Mouse (Mus musculus) lung, adult 2 months (tissue): ENCODE results near the gene Ccdc116. TPM values are rescaled to one million over a fixed set of nuclear protein-coding genes. Genes with fewer than 3 reads are reported as not detected.

Experiments
- DNase-seq: peaks from one replicate; pipeline ENCODE4 v3.0.0; 2022
- H3K4me1 ChIP-seq: fragments of 200-500 bp; 2 replicates; pipeline ENCODE4 v1.6.1; 2011; ENCODE audit warnings: low read length; ENCODE audit not compliant: control insufficient read depth, insufficient read depth
- H3K4me3 ChIP-seq: fragments of 200-500 bp; replicated peaks from 2 replicates; pipeline ENCODE3; 2011; ENCODE audit warnings: low read depth, mild to moderate bottlenecking, control low read depth, low read length; ENCODE audit errors: extremely low read depth
- CTCF ChIP-seq: fragments of 200-500 bp; IDR thresholded peaks from 2 replicates; pipeline ENCODE4 v1.5.1; 2011; ENCODE audit warnings: mild to moderate bottlenecking, low read length, control low read depth; ENCODE audit not compliant: insufficient read depth
- POLR2A ChIP-seq: fragments of 200-500 bp; IDR thresholded peaks from 2 replicates; pipeline ENCODE4 v1.6.1; 2011; ENCODE audit warnings: low read depth, mild to moderate bottlenecking, control low read depth, low read length, borderline replicate concordance; ENCODE audit errors: extremely low read depth
- WGBS: fragments of 180-500 bp; shearing (Covaris S2); methylation state at CpG from one replicate; pipeline ENCODE4 v1.1.7; 2018; 5-methylcytosine and 5-hydroxymethylcytosine counted together
- polyA plus RNA-seq: library from polyadenylated mRNA; depleted of rRNA; stranded (reverse); fragments of >200 nt; gene quantifications from 2 replicates; pipeline ENCODE4 v1.2.3, GENCODE M21; 2012; rRNA removed

Ccdc116 gene
- polyA plus RNA-seq, 1 experiment, result 0.91 TPM

DNA sequence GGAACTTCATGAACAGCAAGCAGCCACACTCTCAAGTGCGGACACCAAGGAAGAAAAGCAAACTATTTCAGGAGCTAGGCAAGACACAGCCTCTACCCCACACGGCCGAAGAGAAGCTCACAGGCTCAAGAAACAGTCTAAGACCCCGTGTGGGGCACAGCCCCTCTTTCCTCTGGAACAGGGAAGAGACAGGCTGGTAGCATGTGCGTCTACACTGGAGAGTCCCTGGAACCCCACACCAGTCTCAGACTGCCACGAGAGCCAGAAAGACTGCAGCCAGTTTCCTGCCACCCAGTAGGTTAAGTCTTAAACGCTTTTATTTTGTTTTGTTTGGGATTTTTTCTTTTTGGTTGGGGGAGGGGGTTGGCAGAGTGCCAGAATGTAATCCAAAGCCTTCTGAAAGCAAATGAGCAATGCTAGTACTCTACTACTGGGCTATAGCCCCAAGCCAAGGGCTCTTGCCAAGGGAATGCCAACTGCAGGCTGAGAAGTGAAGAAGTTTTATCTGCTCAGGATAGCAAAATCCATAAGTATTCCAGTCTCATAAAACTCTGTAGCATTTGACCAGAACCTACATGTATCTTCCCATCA lies 44.3 kb downstream of the Ccdc116 start:
- DNase-seq, result no peak
- TF ChIP-seq POLR2A (no peak), CTCF (no peak)
- H3K4me1 ChIP-seq, result peaks cover 2% of the 10 kb centered on the region; the same call in 1 of the 2 replicates
- H3K4me3 ChIP-seq, result no peak overlapping the region
- 56% methylated on average over 7 of the region's 7 CpGs for WGBS

DNA sequence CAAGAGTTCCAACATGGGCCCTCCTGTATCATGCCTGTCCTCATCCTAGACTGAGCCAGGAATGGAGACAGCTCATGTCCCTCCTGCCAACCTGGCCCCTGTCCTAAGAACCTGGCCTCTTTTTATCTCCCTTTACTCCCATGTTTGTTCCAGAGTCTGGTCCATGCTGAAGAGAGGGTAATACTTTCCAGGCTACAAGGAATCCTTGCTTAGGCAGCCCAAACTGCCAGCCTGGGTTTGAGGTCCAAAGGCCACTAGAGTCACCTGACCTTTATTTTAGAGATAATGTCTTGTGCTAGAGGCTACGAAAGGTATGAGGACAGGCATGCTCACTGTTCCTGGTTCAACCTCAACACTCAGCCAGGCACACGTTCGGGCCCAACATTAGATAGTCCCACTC lies 50.1 kb downstream of the Ccdc116 start:
- WGBS, result 85% methylated on average over 3 of the region's 3 CpGs
- no peak for DNase-seq
- H3K4me3 ChIP-seq, result no peak overlapping the region
- no peaks in the 10 kb centered on the region for H3K4me1 ChIP-seq
- no peak for TF ChIP-seq CTCF
- TF ChIP-seq POLR2A, result no peak

Other genes with a start within 250 kb of the Ccdc116 start
- 44.2 and 61.0 TPM in 2 replicates for gene Mapk1, start 163.8 kb downstream of the Ccdc116 start, polyA plus RNA-seq
- 1.2 and 2.2 TPM in 2 replicates for gene Ypel1, start 77.5 kb downstream of the Ccdc116 start, polyA plus RNA-seq
- gene Ppil2, start 36.0 kb downstream of the Ccdc116 start, polyA plus RNA-seq, result 66.5 and 74.0 TPM in 2 replicates
- gene 2610318N02Rik, start 22.1 kb downstream of the Ccdc116 start, polyA plus RNA-seq, result 0.89 and 1.2 TPM in 2 replicates
- 29.1 and 37.2 TPM in 2 replicates for gene Sdf2l1, start 14.8 kb downstream of the Ccdc116 start, polyA plus RNA-seq
- 5.7 and 6.2 TPM in 2 replicates for gene Ydjc, start 2.6 kb downstream of the Ccdc116 start, polyA plus RNA-seq
- gene Ube2l3, start 55.4 kb upstream of the Ccdc116 start, polyA plus RNA-seq, result 40.4 and 51.2 TPM in 2 replicates
- gene Rimbp3, start 61.4 kb upstream of the Ccdc116 start, polyA plus RNA-seq, result 0.02 and 0.07 TPM in 2 replicates
- 2.0 and 2.2 TPM in 2 replicates for gene Hic2, start 86.3 kb upstream of the Ccdc116 start, polyA plus RNA-seq
- gene Tmem191c, start 128.8 kb upstream of the Ccdc116 start, polyA plus RNA-seq, result 7.0 and 8.6 TPM in 2 replicates
- 0.93 and 1.7 TPM in 2 replicates for gene Serpind1, start 184.1 kb upstream of the Ccdc116 start, polyA plus RNA-seq